ENCODE assay signal across 11 mouse cellular contexts in the genomic region with DNA sequence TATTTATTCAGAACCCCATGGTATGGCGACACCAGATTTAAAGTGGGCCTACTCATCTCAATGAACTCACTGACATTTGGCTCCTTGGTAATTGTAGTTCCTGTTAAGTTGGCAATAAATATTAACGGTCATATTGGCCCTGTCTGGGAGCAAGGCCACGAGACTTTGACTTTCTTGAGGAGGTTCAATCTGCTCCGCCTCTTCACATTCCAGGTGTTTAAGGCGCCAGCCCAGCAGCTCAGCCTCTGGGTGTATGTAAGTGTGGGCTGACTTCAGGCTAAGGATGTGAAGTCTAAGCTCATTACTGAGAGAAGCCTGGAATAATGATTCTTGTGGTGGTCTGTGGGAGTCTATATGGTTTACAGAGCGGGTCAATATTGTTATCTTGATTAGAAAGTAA.
"Had no signal": no experiment of that assay in that cellular context is flagged by ENCODE, and none has a peak within 500 bp of the region (broad histone marks: within the 10 kb centered on the region; RNA-seq: fewer than 3 reads in every experiment).

No protein-coding gene starts in this region.

- H3K4me3 ChIP-seq: kidney, embryonic 15.5 days; limb, embryonic 10.5 days; liver, embryonic 12.5 days; midbrain, embryonic 10.5 days; myocyte had no signal

- H3K4me1 ChIP-seq: kidney, embryonic 15.5 days; limb, embryonic 10.5 days; liver, embryonic 12.5 days had no signal

- DNase-seq: kidney, adult 2 months; kidney, postnatal 14 days; lung, postnatal 36 days; midbrain, embryonic 14.5 days; spleen, adult 18-20 months; thymus, postnatal 36 days had no signal

- H3K4me2 ChIP-seq: kidney, embryonic 15.5 days; liver, embryonic 12.5 days had no signal

- ATAC-seq: liver, embryonic 12.5 days had no signal

- H3K9me3 ChIP-seq: kidney, embryonic 15.5 days; limb, embryonic 10.5 days; liver, embryonic 12.5 days; midbrain, embryonic 10.5 days had no signal

- H3K36me3 ChIP-seq: kidney, embryonic 15.5 days; limb, embryonic 10.5 days; liver, embryonic 12.5 days; midbrain, embryonic 10.5 days had no signal

- H3K9ac ChIP-seq: kidney, embryonic 15.5 days; liver, embryonic 12.5 days had no signal

- H3K27me3 ChIP-seq: kidney, embryonic 15.5 days; liver, embryonic 12.5 days had no signal

- H3K27ac ChIP-seq: kidney, embryonic 15.5 days; limb, embryonic 10.5 days; liver, embryonic 12.5 days; midbrain, embryonic 10.5 days had no signal
